Mouse (Mus musculus) thymus, postnatal 25 days (tissue): ENCODE data around the gene Atf7ip.

Source experiments
- DNase-seq: peaks from one replicate; pipeline ENCODE4 v3.0.0; 2022

Gene Atf7ip

DNA sequence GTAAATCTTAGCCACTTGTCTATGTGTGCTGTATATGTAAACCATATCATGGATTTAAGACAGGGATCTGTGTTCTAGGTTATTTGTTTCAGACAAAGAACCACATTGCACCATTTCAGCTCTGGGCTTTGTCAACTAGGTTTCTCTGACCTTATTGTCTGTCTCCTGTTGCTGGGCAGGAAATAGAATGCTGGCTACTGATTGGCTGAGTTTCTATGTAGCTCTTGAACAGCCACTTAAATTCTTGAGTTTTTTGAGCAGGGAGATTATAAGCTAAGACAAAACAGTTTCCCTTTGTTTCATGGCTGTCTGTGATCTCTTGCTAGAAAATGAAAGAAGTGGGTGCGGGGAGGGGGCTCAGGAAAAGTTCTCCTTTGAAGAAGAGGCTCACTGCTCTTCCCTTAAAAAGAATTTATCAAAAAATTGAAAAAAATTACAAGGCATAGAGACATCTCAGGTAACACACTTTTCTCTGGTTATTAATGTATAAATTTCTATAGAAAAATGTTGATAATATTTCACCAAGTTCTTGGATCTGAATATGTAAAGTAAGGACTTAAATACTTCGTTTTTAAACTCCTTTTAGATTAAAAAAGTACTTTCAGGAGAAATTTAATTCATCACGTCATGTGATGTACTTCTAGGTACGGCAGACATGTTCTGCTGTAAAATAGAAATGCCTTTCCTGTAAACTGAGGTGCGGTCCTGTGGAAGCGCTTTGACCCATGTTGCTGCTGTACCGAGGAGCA is 49.0 kb downstream of the Atf7ip start:
- peak; percentile 74 for DNase-seq

- DNase-seq: peak; percentile 81
Observed at GRCm38 (mm10) chr6:136555523-136555915, 49.6 kb downstream of the Atf7ip start.

DNA sequence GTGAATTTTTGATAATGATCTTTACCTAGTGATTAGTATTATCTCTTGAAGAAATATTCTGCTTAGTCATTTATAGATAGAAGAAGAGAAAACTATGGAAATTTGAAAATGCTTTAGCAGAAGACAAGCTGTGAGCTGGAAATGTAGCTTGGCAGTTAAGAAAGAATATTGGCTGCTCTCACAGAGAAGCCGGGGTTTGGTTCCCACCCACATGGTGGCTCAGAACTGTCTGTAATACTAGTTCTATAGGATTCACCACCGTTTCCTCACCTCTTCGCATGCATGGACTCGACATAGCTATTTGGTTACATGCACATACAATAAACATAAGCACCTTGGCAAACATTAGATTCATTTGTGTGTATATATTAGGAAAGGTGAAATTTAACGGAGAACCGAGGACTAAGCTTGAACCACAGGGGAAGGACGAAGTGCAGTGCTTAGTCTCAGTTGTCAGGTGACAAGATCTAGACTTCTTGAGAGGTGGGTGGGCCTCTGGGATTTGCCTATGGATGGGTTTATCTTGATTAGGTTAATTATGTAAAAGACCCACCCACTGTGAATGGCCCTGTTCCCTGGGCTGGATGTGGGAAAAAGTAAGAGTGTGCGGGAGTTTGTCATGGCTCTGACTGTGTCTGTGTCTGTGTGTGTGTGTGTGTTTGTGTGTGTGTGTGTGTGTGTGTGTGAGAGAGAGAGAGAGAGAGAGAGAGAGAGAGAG is 52.5 kb downstream of the Atf7ip start:
- DNase-seq: no peak

DNA sequence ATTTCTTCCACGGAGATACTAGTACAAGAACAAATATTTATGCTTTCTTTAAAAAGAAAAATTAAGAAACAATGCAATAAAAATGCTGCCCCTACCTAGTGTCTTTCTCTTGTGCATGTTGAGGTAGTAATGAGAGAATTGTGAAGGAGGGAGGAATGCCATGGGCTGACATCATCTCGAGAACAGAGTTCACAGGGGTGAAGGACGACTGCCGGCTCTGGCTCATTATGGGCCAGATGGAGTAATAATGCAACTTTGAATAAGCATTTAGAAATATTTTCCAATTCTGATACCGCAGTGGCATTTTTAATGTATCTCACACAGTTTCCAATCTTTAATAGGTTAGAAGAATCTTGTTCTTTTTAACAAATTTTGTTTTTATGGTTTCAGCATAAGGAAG is 60.0 kb downstream of the Atf7ip start:
- DNase-seq: no peak

GRCm38 (mm10) chr6:136590739-136591138 is 84.8 kb downstream of the Atf7ip start:
- DNase-seq: no peak

GRCm38 (mm10) chr6:136594541-136594940 is 88.6 kb downstream of the Atf7ip start:
- no peak for DNase-seq

GRCm38 (mm10) chr6:136602601-136603000 is 96.6 kb downstream of the Atf7ip start:
- DNase-seq: no peak

DNA sequence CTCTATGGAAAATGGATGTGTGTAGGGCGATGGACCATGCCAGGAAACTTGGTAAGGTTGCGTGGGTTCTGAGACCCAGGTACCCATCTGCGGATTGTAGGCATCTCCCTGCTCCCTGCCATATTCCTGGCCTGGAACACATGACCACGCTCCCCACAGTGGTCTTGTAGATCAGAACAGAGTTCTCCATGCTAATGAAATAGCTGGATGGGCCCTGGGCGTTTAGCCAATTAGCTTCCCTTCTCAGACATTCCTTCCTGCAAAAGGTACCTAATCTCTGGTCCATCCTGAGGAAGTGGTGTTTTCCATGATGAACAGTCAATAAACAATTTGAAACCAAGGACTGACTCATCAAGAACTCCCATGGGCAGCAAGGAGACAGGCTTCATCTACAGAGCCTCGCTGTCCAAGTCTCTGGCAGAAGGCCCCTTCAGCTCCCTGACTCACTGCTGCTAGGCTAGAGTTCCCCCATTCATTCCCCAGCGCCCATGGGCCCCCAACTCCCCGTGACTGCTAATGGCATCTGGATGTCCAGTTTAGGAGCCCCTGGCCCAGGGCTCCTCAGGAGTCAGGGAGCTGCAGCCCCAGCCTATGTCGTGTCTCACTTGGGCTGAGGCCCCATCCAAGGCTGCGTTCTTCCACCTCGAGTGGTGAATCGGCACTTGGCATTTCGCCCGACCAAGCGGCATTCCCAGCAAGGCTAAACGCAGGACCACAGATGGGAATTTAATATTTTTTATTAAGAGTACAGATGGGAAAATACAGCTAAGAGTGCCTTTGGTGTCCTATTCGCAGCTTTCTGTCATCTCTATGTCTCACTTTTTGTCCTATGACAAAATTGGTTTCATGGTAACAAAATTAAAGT is 105.6 kb downstream of the Atf7ip start:
- DNase-seq: no peak

- no peak for DNase-seq
Observed at GRCm38 (mm10) chr6:136612312-136612711, 106.3 kb downstream of the Atf7ip start.

DNA sequence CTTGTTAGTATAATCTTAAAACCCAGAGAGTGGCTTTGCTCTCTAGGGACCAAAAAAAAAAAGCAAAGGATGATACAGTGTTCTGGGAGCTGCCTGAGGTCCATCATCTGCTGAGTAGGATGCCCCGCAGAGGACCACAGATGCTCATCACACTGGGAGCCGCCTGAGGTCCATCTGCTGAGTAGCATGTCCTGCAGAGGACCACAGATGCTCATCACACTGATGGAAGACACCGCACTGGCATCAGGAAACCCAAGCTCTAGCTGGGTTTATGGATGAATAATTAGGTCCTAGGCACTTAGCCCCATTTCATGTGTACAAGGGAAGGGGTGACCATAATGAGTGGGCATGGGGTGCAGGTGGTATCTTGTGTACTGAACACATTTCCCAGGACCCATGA is 108.2 kb downstream of the Atf7ip start:
- DNase-seq: no peak

- DNase-seq: peak; percentile 85
Observed at GRCm38 (mm10) chr6:136620361-136621139, 114.6 kb downstream of the Atf7ip start.

GRCm38 (mm10) chr6:136625421-136625820 is 119.5 kb downstream of the Atf7ip start:
- DNase-seq: no peak

GRCm38 (mm10) chr6:136629639-136630038 is 123.7 kb downstream of the Atf7ip start:
- no peak for DNase-seq

DNA sequence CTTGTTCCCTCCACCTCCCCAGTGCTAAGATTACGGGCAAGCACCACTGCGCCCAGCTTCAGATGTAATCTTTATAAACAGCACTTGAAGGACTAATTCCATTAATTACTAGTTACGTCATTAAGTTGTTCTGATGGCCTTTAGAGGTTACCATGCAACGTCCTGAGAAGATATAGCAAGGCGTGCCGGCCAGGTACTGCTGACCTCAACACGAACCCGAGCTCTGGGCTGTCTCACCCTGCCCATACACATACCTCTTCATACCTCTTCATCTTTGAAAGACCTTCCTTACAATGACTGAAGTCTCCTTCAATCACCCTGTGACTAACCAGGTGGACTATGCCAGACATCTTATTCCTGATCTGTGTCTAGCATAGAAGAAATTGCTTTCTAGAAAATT is 125.6 kb downstream of the Atf7ip start:
- no peak for DNase-seq

DNA sequence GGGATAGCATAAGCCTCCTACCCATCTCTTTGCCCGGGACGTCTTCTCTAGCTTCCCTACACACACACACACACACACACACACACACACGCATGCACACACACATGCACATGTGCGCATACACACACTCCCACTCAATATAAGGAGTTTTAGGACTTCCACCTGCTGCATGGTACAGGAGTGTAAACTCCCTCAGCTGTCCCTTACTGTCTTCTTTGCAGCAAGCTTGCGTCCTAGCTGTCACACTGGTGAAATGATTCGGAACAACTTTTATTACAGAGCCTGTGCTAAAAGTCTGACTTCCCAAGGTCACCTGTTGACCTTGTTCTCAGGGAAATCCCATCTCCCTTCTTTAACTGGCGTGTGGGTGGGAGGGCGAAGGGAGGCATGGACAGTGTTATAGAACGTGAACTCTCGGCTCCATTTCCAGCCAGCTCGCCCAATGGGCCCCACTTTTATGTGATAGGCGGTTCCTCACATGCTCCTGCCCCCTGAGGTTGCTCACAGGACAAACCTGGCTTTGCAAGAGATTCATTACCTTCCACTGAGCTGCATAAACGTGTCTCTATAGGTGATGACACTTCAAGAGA is 126.1 kb downstream of the Atf7ip start:
- no peak for DNase-seq

DNA sequence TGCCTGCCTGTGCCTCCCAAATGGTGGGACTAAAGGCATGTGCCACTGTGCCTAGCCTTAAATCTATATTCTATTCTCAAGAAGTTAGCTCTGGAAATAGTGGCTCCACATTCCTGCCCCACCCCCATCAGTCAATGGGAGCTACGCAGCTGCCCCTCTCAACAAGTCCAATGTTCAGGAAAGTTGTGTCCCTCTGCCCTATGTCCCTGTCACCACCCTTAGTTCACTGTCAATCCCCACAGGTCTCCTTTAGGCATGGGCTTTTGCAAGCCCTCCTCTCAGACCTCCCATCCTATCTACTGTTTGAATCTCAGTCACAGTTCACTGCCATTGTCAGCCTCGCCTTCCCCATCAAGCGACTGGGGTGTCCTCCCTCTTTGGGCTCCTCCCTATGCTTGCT is 127.2 kb downstream of the Atf7ip start:
- DNase-seq: no peak

- no peak for DNase-seq
Observed at GRCm38 (mm10) chr6:136633719-136634118, 127.8 kb downstream of the Atf7ip start.

- no peak for DNase-seq
Observed at GRCm38 (mm10) chr6:136634982-136635381, 129.0 kb downstream of the Atf7ip start.

DNA sequence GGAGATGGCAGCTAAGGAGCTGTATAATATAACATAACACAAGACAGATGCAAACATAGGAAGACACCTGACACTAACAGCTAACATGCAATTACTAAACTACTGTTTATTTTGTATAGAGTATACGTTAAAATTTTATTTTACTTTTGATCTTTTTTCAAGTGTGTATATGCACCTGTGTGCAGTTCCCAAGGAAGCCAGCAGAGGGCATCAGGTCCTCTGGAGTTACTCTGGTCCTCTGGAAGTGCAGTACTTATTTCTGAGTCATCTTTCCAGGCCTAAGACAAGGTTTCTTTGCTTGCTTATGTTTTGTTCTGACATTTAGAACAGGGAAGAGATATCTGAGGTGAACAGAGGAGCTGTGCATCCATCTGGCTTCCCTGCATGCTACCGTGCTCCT is 138.2 kb downstream of the Atf7ip start:
- no peak for DNase-seq

DNA sequence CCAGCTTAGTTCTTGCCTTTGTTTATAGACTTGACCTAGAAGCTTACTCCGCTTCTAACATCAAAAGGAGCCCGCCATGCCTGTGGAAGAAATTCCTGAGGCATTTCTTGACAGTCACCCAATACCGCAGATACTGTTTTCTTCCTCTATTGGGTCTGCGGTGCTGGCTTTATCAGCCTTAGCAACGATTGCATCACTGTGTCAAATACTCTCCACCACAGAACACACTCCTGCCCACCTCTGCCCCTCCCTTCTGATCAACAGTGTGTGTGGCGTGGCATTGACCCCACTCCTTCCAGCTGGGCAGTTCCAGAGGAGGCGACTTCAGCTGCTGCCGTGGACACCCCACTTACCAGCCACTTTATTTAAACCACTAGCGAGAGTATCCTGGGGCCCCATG is 139.8 kb downstream of the Atf7ip start:
- DNase-seq: no peak

- DNase-seq: no peak
Observed at GRCm38 (mm10) chr6:136646207-136646606, 140.2 kb downstream of the Atf7ip start.

DNA sequence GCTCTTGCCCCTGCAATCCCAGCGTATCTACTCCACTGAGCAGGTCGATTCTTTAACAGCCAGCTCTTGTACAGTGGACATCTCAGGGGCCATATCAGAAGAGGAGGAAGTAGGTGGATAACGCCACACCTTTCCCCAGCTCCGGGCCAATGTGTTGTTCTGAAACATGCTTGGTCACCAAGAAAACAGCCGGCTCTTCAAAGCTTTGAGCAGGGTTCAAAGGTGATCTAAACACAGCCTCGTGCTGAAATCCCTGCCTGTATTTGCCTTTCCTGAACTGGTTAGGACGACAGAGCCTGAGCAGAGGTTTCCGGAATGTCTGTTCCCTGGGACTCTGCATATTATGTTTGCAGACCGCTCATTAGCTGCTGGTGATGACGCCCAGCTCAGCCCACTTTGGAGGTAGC is 141.5 kb downstream of the Atf7ip start:
- DNase-seq: no peak
